Mouse (Mus musculus) liver (tissue): ENCODE data around the gene Fam13c.
"Not testable (repeated sequence)": the region's sequence is repeated elsewhere in the genome, so short reads cannot be mapped to it uniquely, and the experiment has no call there.

Experiments used
- DNase-seq: peaks from one replicate; pipeline ENCODE4 v3.0.0-alpha.2; 2020; ENCODE audit warnings: mixed read lengths

Gene Fam13c

DNA sequence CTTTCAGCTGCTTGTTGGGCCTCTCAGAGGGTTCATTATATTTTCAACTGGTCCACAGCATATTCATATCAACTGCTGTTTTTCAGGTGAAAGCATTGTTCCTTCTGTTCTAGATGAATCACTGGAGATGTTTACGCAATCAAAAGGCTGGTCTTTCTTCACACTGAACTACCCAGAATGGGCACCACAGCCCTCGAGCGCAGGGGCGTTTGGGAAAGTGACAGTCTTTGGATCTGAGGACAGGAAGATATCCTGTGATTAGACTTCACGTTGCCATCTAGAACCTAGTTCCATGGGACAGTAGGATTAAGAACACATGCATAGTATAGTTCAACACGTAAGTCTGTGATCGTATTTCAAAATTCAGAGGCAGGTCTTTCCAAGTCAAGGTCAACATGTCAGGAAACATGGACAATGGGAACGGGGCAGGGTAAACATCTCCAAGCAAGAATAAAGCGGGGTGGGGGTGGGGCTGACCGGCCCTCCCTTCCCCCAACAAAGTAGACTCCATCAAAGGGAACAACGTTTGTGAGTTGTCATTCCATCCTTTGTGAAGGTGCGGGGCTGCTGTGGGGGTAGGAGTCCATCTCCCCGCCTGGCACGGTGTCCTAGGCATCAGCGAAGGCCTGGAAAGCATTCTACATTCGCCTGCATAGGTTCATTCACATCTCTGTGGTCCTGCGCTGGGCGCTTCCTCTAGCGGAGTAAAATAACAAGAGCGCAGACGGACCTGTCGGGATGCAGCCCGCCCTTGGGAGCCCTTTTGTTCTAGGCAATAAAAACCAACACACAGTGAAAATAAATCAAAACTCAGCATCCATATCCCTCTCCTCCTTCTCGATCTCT, at the start of gene Fam13c:
Gene Fam13c (plus strand): TSS at position 806 of the 846 bp plus-strand sequence.
- no peak for DNase-seq

DNA sequence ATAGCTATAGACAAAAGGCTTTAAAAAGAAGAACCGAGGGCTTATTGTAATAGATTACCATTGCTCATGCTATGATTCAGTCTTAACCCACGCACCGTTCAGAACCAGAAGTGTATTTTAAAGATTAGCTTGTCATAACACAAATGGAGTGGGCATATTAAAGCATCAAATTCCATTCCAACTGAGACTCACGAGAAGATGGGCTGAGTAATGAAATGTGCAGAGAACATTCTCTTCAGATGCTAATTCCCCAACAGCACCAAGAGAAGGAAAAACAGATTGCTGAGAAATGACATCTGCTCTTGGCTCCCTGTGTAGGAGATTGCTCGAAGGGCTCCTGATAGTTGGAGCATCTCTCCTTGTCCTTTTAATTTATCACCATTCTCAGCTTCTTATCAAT, 44.4 kb upstream of the Fam13c start:
- no peak for DNase-seq

DNA sequence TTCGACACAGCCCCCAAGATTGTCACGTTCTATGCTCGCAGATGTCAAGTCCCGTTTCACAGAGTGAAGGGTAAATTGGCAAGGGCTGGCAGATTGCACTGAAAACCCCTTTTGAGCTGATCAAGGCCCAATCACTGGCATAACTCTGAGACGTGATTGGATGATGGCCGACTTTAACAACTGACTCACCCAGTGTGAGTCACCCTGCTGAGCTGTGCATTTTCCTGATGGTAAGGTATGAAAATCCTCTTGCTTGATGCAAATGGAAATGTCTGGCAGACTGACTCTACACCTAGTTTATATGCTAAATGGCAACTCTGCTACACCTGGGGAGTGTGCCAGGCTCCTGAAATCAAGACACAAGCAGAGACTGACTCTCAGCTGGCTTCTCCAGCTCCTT, 42.1 kb upstream of the Fam13c start:
- DNase-seq: no peak

DNA sequence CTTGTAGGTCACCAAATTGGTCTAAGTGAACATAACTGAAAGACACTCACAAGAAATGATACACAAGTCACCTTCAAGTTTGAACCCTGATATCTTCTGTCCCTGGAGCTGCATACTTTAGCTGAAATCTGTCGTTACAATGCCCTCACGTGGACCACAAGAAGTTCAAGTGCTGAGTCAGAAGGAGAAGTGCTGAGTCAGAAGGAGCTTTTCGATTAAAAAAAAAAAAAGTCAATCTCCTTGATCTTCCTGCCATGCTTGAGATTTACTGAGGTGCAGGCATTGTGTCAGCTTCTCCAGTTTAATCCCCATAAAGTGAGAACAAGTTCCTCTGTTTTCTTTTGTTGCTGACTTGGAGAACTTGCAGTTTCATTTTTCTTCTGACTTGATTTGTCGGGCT, 38.3 kb upstream of the Fam13c start:
- no peak for DNase-seq

DNA sequence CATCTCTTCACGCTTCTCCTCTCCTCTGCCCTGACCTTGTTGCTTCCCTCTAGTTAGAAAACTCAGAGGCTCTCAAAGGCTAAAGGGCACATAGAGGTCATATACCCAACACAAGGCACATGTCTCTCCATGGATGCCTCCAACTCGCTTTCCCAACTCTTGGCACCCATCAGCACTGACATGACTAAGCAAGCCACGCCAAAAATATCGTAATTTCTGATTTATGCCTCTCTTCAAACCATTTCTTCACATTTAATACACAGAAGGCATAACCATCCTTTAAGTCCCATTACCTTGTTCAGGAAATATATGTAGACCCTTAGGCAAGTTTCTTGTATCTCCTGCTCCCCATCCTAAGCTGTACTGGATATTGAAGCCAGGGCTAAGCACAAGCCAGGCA, 37.6 kb upstream of the Fam13c start:
- DNase-seq: no peak

DNA sequence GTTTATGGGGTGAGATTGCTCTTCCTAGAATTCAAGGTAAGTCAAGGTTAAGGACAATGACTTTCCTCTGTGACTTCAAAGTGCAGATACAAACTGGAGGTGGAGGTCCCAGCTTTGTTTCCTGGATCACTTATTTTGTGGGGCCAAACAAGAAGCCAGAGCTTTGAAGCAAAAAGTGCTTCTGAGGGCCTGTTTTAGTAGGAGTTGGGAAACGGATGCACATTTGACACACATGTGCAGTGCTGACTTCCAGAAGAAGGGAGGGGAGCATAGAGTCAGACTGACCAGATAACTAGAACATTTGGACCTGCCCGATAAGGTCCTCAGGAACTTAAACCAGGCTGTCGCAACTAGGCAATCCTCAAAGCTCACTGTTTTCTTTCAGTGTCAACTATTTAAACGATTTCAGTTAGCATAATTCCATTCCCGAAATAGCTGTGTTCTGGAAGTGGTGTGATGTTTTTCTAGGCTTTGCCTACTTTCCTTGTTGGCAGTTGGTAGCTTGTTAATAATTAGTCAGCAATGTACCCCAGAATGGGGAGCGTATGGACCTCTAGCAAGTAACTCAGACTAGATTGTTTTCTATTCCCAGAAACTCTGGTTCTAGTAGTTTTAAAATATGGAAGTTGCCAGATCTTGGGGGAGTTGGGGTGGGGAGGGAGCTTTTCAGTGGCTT, 22.3 kb upstream of the Fam13c start:
- DNase-seq: no peak

DNA sequence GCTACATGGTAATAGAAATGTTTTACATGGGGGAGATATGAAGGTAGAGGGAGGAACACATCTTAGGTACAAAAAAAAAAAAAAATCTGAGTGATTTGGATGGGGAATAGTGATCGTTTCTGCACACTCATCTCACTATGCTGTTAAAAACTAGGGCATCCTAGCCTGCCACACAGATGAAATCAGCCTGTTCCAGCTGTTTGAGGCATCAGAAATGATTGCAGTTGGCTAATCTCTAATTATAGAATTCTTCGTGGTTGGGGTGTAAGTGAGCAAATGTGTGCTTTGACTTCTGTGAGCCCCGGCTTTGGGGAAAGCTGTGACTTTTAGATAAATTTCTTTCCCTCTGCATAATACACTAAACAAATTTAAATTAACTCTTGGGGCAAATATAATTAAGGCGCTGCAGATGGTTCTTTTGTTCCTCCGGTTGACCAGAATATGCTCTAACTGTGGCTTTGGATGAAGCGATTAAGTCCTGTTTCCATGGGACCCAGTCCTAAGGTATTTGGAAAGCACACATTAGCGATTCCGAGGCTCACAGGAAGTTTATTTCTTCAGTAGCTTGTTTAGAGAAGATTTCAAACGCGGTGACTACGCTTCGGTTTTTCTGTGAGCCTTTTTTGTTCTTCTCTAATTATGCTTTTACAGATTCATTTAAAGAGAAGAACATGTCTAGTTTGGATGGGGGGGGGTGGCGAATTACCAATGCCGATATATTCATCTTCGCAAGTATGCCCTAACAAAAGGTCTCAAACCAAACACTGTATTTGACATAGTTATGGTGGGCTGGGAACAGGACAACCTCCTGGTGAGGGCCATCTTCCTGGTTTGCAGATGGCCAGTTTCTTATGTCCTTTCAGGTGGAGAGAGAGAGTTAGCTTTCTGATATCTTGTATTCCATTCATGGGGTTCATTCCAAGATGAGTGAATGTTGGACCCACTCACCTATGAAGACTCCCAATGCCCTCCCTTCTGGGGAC, 20.7 kb upstream of the Fam13c start:
- DNase-seq: no peak

DNA sequence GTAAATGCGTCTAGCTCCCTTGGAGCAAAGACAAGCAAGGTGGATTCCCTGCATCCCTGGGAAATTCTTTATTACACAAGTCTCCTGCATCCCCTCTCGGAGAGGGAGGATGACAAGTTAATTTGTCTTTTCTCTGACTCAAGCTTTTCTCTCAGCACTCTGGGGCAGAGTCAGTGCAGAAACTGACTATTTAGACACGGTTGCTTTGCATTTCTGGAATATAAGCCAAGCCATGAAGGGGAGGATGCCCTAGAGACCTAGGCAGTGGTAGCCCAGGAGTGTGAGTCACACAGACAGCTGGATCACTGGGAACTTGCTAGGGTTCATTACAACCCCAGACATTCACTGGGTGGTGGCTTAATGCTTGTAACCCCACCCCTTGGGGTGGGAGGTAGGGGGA, 13.9 kb upstream of the Fam13c start:
- DNase-seq: no peak

DNA sequence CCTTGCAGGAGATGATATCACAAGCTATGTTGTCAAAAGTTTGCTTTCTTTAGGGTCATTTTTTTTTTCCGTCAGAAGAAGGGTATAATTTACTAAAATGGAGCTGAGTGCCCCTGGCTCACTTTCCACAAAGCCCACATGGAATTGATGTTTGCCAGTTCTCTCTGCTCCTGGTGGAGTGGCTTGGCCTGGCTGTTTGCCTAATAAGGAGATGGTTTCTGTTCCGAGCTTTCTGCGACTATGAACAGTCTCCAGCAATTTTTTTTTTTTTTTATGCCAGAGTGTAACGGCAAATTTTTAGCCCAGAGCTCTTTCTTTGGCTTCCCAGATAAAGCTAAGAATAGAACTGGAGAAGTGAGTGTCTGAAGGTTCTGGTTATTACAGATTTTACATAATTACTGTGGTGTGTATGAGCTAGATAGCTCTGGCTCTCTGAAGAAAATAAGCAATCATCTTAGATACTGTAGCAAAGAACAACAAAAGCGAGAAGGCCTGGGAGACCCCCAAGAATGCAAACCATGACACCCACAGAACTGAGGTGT, 12.1 kb upstream of the Fam13c start:
- DNase-seq: no peak

DNA sequence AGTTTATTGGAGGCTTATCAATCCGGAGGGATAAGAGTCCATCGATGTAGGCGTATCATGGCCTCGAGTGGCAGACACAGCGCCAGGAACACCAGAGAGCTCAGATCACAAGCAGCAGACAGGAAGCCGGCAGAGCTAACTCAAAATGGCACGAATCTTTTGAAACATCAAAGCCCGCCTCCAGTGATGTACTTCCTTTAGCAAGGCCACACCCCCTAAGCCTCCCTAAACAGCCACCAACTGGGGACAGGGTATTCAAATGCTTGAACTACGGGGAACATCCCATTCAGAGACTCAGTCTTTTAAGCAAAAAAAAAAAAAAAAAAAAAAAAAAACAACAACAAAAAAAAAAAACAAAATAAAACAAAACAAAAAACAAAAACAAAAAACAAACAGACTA, 10.9 kb upstream of the Fam13c start:
- DNase-seq: no peak

DNA sequence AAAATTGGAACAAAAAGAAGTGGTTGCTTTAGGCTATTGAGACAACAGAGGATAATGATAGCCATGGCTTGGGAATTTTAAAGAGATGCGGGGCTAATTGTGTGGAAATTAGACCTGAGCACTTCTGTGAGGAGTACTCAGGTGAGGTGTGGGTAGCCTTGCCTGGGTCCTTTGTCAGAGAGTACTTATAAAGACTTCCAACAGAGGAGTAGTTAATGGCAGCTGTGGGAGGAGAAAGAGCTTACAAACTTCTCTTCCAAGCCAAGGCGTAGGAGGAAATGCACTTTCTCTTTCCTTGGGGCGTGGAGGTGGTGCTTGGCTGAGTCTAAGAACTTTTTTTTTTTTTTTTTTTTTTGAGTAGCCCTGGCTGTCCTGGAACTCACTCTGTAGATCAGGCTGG, 6.9 kb upstream of the Fam13c start:
- no peak for DNase-seq

DNA sequence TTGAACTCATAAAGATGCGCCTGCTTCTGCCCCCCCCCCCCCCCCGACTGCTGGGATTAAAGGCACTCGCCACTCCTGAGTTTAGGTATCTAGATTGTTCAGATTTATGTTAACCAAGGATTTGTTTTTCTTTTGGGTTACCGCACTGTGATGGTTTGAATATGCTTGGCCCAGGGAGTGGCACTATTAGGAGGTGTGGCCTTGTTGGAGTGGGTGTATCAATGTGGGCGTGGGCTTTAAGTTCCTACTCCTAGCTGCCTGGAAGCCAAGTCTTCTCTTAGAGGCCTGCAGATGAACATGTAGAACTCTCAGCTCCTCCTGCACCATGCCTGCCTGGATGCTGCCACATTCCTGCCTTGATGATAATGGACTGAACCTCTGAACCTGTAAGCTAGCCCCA, 6.5 kb upstream of the Fam13c start:
- not testable (repeated sequence) for DNase-seq

DNA sequence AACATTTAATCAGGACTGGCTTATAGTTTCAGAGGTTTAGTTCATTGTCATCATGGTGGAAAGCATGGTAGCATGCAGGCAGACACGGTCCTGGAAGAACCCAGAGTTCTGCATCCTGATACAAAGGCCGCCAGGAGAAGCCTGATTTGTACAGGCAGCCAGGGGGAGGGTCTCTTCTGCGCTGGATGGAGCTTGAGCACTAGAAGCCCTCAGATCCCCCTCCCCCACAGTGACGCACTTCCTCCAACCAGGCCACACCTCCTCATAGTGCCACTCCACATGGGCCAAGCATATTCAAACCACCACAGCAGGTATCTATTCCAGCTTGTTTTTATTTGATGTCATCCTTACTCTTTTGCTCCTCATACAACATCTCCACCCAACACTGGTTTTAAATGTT, 3.6 kb upstream of the Fam13c start:
- no peak for DNase-seq

DNA sequence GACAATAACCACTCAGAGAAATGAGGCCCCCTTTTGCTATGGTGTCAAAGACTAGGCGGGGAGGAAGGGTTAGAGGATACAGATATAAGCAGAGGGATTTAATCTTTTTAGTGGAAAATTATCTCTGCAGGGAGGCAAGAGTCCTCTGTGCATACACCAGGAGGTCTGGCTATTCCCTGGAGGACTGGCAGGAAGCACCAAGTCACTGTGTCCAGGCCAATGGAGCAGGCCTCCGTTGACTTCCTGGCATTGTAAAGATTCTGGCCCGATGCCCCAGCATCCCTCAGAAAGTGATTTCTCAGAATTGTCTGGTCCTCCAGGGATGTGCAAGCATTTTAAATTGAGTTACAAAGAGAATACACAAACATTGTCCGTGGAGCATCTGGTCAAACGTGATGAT, 3.0 kb upstream of the Fam13c start:
- DNase-seq: no peak

DNA sequence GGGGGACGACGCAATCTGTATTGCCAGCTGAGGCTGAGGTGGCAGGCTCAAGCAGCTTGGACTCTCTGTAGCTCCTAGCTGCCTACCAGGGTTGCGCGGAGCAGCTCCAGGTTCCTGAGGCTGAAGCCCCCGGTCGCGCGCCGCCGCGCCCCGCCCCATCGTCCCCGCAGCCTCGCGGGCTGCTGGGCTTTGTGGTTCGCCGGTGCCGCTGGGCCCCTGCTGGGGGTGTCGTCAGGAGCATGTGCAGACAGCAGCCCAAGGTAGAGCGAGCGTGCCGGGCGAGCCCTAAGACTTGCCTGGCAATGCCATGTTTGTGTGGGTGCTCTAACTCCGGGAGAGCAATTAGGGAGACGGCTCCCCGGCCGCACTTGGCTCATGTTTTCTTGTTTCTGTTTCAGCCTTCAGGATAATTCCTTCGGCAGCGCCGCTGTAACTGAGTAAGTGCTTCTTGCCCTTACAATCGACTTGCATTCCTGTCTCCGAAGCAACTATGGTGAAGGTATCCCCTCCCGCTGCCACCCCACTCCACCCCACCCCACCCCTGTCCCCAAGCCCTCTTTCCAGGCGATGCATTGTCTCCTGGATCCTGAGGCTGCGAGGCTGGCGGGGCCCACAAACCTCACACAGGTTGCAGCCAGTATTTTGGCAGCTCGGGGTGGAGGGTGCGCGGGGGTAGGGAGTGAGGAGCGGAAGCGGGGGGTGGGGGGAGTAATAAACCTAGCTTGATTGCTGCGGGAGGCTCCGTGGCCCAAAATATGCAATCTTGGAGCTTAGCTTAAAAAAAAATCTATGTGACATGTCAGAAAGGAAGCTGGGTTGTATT, 569 bp downstream of the Fam13c start:
- DNase-seq: peak; percentile 10

DNA sequence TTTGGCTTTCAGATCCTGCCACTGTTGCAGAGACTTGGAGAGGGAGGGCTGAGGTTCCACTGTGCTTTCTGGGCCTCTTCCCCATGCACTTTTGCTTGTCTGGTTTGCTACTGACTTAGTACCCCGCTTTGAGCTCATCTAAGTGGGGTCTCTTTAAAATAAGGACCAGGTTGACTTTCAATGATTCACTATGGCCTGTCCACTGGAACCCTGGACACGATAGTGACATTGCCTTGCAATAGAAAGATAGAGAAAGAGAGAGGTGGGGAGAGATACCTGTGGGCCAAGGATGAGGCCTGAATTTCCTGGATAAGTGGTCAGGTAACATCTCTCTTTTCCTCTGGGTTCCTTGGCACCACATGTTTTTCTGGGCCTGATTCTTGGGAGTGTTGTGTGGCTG, 1.9 kb downstream of the Fam13c start:
- no peak for DNase-seq

DNA sequence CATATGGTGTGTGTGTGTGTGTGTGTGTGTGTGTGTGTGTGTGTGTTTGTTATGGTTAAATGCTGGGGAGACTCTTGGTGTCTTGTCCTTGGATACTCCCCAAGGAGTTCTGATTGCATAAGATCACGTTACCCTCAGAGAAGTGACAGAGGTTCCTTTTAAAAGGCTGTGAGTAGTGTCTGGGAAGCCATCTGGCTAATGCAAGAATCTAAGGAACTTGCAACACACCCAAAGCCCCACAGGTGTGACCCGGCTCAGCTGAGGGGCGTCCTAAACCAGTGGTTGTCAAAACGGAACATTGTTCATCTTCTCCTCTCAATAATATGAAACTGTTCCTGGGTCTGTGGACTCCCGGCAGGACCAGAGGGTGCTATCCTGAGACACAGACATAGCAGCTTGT, 2.3 kb downstream of the Fam13c start:
- DNase-seq: no peak

DNA sequence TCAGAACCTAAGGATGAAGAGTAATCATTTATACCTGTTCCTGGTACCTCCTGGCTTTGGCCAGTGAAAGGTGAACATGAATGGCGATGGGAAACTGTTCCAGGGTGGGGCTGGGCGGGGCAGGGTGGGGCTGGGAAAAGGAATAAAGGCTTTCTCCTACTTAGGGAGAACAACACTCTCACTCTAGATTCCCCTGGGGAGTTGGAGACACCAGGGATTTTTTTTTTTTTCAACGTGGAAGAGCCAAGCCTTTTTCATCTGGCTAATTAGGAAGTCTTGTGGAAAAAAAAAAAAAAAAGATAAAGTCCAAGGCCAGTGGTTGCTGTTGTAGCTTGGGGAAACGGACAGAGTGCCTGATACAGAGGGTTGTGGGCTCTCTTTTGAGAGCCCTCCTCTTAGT, 7.5 kb downstream of the Fam13c start:
- DNase-seq: no peak

DNA sequence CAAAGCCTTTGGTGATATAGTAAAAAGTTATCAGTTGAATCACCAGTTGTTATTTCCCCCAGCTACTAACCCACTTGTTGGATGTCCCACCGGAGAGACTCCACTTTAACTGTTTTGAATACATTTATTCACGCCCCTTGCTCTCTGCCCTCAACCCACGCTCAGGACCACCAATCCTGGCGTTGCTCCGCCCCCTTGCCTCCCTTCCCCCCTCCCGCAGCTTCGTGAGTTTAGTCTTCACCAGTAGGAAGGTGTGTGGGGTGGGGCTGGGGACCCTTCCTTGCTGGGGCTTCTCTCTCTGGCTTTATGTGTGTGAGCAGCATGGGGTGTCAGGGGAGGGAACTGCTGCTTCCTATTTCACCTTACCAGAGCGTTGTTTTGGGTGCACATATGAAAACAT, 8.9 kb downstream of the Fam13c start:
- no peak for DNase-seq

DNA sequence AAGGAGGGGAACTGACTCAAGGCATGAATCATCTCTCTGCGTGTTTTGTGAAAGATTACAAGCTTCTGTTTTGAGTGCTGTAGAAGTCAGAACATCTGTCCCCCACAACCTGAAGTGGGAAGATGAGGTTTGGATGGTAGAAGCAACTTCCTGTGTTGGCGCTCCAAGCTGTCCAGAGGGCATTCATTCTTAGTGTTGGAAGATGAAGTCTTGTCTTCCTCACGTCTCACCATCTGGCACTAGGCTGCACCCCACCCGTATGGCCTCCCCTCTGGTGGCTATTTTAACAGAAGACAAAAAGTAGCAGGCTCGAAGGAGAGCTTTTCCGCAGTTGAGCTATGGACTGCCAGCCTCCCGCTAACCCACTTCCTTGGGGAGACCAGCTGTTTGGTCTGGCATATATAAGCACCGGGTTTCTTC, 15.6 kb downstream of the Fam13c start:
- DNase-seq: no peak

DNA sequence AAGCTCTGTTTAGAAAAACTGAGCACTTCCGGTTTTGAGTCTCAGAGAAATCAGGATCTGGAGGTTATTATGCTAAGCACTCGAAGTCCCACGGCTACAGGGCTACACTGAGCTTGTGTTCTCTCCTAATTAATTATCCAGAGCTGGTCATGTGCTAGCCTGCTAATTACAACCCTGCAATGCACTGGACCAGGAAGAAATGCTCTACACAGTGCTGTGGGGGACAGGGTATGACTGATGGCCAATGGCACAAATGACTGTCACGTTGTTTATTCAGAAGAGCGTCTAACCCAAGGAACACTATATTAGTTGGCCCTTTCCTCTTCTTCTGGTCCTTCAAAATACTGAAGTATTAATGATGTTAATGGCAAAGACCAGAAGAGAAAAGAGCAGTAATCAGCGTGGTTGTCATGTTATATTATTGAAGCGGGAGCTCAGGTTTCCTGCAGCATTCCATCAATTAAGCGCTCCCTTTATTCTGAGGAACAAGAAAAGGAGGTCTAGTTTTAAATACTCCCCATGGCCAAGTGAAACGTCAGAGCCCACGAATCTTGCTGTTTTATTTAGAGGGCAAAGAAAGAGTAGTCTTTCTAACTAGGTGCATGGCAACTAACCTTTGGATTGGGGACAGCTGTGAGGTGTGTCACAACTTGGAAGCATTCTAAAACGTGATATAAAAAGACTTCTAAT, 18.4 kb downstream of the Fam13c start:
- DNase-seq: no peak

DNA sequence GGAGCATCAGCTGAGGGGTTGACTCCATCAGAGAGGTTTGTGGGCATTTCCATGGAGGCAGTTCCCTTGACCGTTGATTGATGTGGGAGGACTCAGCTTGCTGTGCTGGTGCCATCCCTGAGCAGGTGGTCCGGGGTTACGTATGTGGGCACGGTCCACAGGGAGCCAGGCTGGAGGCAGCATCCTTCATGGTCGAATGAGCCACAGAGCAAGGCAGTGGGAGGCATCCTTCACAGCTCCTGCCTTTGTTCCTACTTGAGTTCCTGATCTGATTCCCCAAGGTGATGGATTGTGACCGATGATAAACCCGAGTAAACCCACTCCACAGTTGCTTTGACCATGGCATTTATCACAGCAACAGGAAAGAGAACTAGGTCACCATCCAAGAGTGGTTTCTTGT, 25.4 kb downstream of the Fam13c start:
- DNase-seq: no peak
